Mouse (Mus musculus) embryonic facial prominence, embryonic 10.5 days (tissue): ENCODE measurements around the gene Thra. TPM values are rescaled to one million over a fixed set of nuclear protein-coding genes. Genes with fewer than 3 reads are reported as not detected.
A peak's percentile ranks its signal among the peaks of the same experiment; 100 is the strongest.
"Not testable (repeated sequence)": the region's sequence is repeated elsewhere in the genome, so short reads cannot be mapped to it uniquely, and the experiment has no call there.

Experiments used
- DNase-seq: peaks from one replicate; pipeline ENCODE4 v3.0.0-alpha.2; 2017; ENCODE audit warnings: low spot score
- H3K27ac ChIP-seq: fragments of 300-500 bp; sonication (generic); replicated peaks from 2 replicates; pipeline ENCODE4 v1.5.1; 2016; ENCODE audit warnings: mild to moderate bottlenecking
- H3K27me3 ChIP-seq: fragments of 300-500 bp; sonication (generic); replicated peaks from 2 replicates; pipeline ENCODE4 v1.6.1; 2016; ENCODE audit warnings: low read depth, mild to moderate bottlenecking; ENCODE audit not compliant: poor library complexity, severe bottlenecking
- H3K36me3 ChIP-seq: fragments of 300-500 bp; sonication (generic); replicated peaks from 2 replicates; pipeline ENCODE4 v1.6.1; 2016; ENCODE audit warnings: mild to moderate bottlenecking, moderate library complexity
- H3K4me1 ChIP-seq: fragments of 300-500 bp; sonication (generic); 2 replicates; pipeline ENCODE4 v1.6.1; 2016
- H3K4me3 ChIP-seq: fragments of 300-500 bp; sonication (generic); 2 replicates; pipeline ENCODE4 v1.5.1; 2016; ENCODE audit warnings: mild to moderate bottlenecking, moderate library complexity
- H3K9me3 ChIP-seq: fragments of 300-500 bp; sonication (generic); 2 replicates; pipeline ENCODE4 v1.6.1; 2016; ENCODE audit warnings: mild to moderate bottlenecking
- WGBS: fragments of 180-500 bp; shearing (Covaris S2); methylation state at CpG from one replicate; pipeline ENCODE4 v1.1.7; 2016; 5-methylcytosine and 5-hydroxymethylcytosine counted together
- polyA plus RNA-seq: library from polyadenylated mRNA; unstranded; fragments of >200 nt; fragmentation: Nextera tagmentation; extraction: Ambion mirVana; gene quantifications from 2 replicates; pipeline ENCODE4 v1.2.1, GENCODE M21; 2016

Gene Thra
- polyA plus RNA-seq, 1 experiment from 2014 or later = 9.1 TPM

- H3K36me3 ChIP-seq = peaks cover 71% of the 10 kb centered on the region
- no peaks in the 10 kb centered on the region for H3K9me3 ChIP-seq
- DNase-seq = no peak
- H3K27me3 ChIP-seq = no peaks in the 10 kb centered on the region
- 80% methylated on average over 7 of the region's 7 CpGs for WGBS
- no peak overlapping the region for H3K27ac ChIP-seq
- no peak overlapping the region for H3K4me3 ChIP-seq
- H3K4me1 ChIP-seq = peaks cover 20% of the 10 kb centered on the region
Observed at GRCm38 (mm10) chr11:98723098-98723497, 17.3 kb upstream of the Thra start.

GRCm38 (mm10) chr11:98725926-98726506 is 14.4 kb upstream of the Thra start:
- no peaks in the 10 kb centered on the region for H3K27me3 ChIP-seq
- H3K36me3 ChIP-seq = peaks cover 51% of the 10 kb centered on the region
- H3K27ac ChIP-seq = no peak overlapping the region
- 95% methylated on average over 15 of the region's 15 CpGs for WGBS
- no peaks in the 10 kb centered on the region for H3K9me3 ChIP-seq
- H3K4me3 ChIP-seq = no peak overlapping the region
- peaks cover 24% of the 10 kb centered on the region for H3K4me1 ChIP-seq
- DNase-seq = no peak

GRCm38 (mm10) chr11:98729119-98729588 is 11.3 kb upstream of the Thra start, which contains the start of gene Med24:
Med24 (minus strand) TSS chr11:98729435.
- H3K4me1 ChIP-seq = peaks cover 11% of the 10 kb centered on the region
- peaks cover 3% of the 10 kb centered on the region; the same call in 1 of the 2 replicates for H3K9me3 ChIP-seq
- H3K27me3 ChIP-seq = no peaks in the 10 kb centered on the region
- H3K4me3 ChIP-seq = peak within 1 kb of the TSS; percentile 79
- H3K27ac ChIP-seq = peak within 1 kb of the TSS; percentile 87
- peak; percentile 88 for DNase-seq
- WGBS = 0% methylated on average over 16 of the region's 16 CpGs
- peaks cover 37% of the 10 kb centered on the region for H3K36me3 ChIP-seq

GRCm38 (mm10) chr11:98730727-98731126 is 9.7 kb upstream of the Thra start:
- H3K4me3 ChIP-seq = no peak overlapping the region
- DNase-seq = no peak
- H3K4me1 ChIP-seq = peaks cover 11% of the 10 kb centered on the region
- no peak overlapping the region for H3K27ac ChIP-seq
- peaks cover 10% of the 10 kb centered on the region; the same call in 1 of the 2 replicates for H3K9me3 ChIP-seq
- no peaks in the 10 kb centered on the region for H3K27me3 ChIP-seq
- 67% methylated on average over 4 of the region's 4 CpGs for WGBS
- H3K36me3 ChIP-seq = peaks cover 22% of the 10 kb centered on the region

GRCm38 (mm10) chr11:98731134-98731533 is 9.3 kb upstream of the Thra start:
- DNase-seq = no peak
- Histone ChIP-seq H3K27me3 (no peaks in the 10 kb centered on the region), H3K4me1 (peaks cover 11% of the 10 kb centered on the region), H3K4me3 (no peak overlapping the region), H3K9me3 (peaks cover 10% of the 10 kb centered on the region; the same call in 1 of the 2 replicates), H3K36me3 (peaks cover 18% of the 10 kb centered on the region), H3K27ac (no peak overlapping the region)
- WGBS = 67% methylated on average over 5 of the region's 5 CpGs

- Histone ChIP-seq H3K27ac (no peak overlapping the region), H3K27me3 (peaks cover 7% of the 10 kb centered on the region; the same call in 1 of the 2 replicates), H3K4me3 (no peak overlapping the region), H3K4me1 (peaks cover 9% of the 10 kb centered on the region), H3K9me3 (peaks cover 10% of the 10 kb centered on the region; the same call in 1 of the 2 replicates), H3K36me3 (no peaks in the 10 kb centered on the region)
- 77% methylated on average over 3 of the region's 3 CpGs for WGBS
- DNase-seq = no peak
Observed at GRCm38 (mm10) chr11:98734020-98734419, 6.4 kb upstream of the Thra start.

GRCm38 (mm10) chr11:98735111-98735510 is 5.3 kb upstream of the Thra start:
- H3K9me3 ChIP-seq = peaks cover 10% of the 10 kb centered on the region; the same call in 1 of the 2 replicates
- no peak for DNase-seq

GRCm38 (mm10) chr11:98736176-98736575 is 4.3 kb upstream of the Thra start:
- H3K4me3 ChIP-seq = no peak overlapping the region
- no peak overlapping the region for H3K27ac ChIP-seq
- peaks cover 24% of the 10 kb centered on the region for H3K4me1 ChIP-seq
- no peaks in the 10 kb centered on the region for H3K36me3 ChIP-seq
- peaks cover 10% of the 10 kb centered on the region; the same call in 1 of the 2 replicates for H3K27me3 ChIP-seq
- WGBS = 90% methylated on average over 1 of the region's 1 CpGs
- H3K9me3 ChIP-seq = peaks cover 10% of the 10 kb centered on the region; the same call in 1 of the 2 replicates
- no peak for DNase-seq

More at GRCm38 (mm10) chr11:98735111-98735510, 5.3 kb upstream of the Thra start:
- Histone ChIP-seq H3K36me3 (no peaks in the 10 kb centered on the region), H3K27me3 (peaks cover 10% of the 10 kb centered on the region; the same call in 1 of the 2 replicates), H3K27ac (no peak overlapping the region), H3K4me1 (peaks cover 14% of the 10 kb centered on the region), H3K4me3 (no peak overlapping the region)
- WGBS = 92% methylated on average over 4 of the region's 4 CpGs

GRCm38 (mm10) chr11:98737220-98737619 is 3.2 kb upstream of the Thra start:
- not testable (repeated sequence) for H3K4me3 ChIP-seq, H3K36me3 ChIP-seq, H3K27ac ChIP-seq, H3K27me3 ChIP-seq, DNase-seq
- Histone ChIP-seq H3K4me1 (peaks cover 35% of the 10 kb centered on the region), H3K9me3 (peaks cover 10% of the 10 kb centered on the region; the same call in 1 of the 2 replicates)
- WGBS = 89% methylated on average over 2 of the region's 2 CpGs

- peaks cover 10% of the 10 kb centered on the region; the same call in 1 of the 2 replicates for H3K9me3 ChIP-seq
- H3K36me3 ChIP-seq = no peaks in the 10 kb centered on the region
- H3K27ac ChIP-seq = 0 out of 2 replicates have a peak overlapping the region, but pooled peaks have one; percentile 14
- H3K27me3 ChIP-seq = peaks cover 10% of the 10 kb centered on the region; the same call in 1 of the 2 replicates
- DNase-seq = no peak
- WGBS = 48% methylated on average over 4 of the region's 4 CpGs
- peaks cover 47% of the 10 kb centered on the region for H3K4me1 ChIP-seq
- no peak overlapping the region; the same call in 1 of the 2 replicates for H3K4me3 ChIP-seq
Observed at GRCm38 (mm10) chr11:98738428-98738911, 2.0 kb upstream of the Thra start.

- DNase-seq = no peak
- Histone ChIP-seq H3K4me3 (no peak overlapping the region; the same call in 1 of the 2 replicates), H3K4me1 (peaks cover 52% of the 10 kb centered on the region), H3K27me3 (peaks cover 10% of the 10 kb centered on the region; the same call in 1 of the 2 replicates), H3K36me3 (no peaks in the 10 kb centered on the region), H3K27ac (0 out of 2 replicates have a peak overlapping the region, but pooled peaks have one; percentile 14), H3K9me3 (peaks cover 9% of the 10 kb centered on the region; the same call in 1 of the 2 replicates)
- WGBS = 71% methylated on average over 9 of the region's 9 CpGs
Observed at GRCm38 (mm10) chr11:98738925-98739324, 1.5 kb upstream of the Thra start.

- H3K27me3 ChIP-seq = peaks cover 10% of the 10 kb centered on the region; the same call in 1 of the 2 replicates
- peak overlapping the region; percentile 90 for H3K4me3 ChIP-seq
- 13% methylated on average over 8 of the region's 8 CpGs for WGBS
- peak overlapping the region; percentile 97 for H3K27ac ChIP-seq
- no peaks in the 10 kb centered on the region for H3K36me3 ChIP-seq
- no peak for DNase-seq
- no peaks in the 10 kb centered on the region for H3K9me3 ChIP-seq
- peaks cover 63% of the 10 kb centered on the region for H3K4me1 ChIP-seq
Observed at GRCm38 (mm10) chr11:98740026-98740392, 429 bp upstream of the Thra start.
